Mouse (Mus musculus): ENCODE data around the gene Ms4a13. TPM values are rescaled to one million over a fixed set of nuclear protein-coding genes. Genes with fewer than 3 reads are reported as not detected.
A peak's percentile ranks its signal among the peaks of the same experiment; 100 is the strongest.
"Not testable (repeated sequence)": the region's sequence is repeated elsewhere in the genome, so short reads cannot be mapped to it uniquely, and the experiment has no call there.

The Ms4a13 gene
- not detected for polyA plus RNA-seq (2017; shearing (Covaris generic))

DNA sequence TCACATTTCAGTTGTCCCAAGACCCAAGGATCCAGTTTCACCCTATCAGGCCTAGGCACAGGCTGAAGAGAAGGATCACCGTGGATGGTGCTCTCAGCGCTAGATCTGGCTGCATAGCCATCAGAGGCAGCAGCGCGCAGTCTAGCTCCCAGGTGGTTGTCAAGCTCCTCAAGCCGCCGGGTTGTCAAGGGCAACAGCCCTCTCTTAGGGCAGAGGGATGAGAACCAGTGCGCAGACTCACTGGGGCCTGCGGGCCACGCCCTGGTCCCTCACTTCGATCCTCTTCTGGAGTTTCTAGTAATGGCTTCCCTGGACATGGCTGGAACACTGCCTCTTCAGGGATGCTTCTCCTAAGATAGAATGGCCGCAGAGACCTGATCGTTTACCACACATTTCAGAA lies at the start of gene Ms4a13:
Gene Ms4a13, minus strand, starts transcription at position 192 of the 400 bp plus-strand sequence.
- no peak for ATAC-seq

GRCm38 (mm10) chr19:11244230-11244629 lies 47.7 kb upstream of the Ms4a13 start:
- ATAC-seq, result no peak

DNA sequence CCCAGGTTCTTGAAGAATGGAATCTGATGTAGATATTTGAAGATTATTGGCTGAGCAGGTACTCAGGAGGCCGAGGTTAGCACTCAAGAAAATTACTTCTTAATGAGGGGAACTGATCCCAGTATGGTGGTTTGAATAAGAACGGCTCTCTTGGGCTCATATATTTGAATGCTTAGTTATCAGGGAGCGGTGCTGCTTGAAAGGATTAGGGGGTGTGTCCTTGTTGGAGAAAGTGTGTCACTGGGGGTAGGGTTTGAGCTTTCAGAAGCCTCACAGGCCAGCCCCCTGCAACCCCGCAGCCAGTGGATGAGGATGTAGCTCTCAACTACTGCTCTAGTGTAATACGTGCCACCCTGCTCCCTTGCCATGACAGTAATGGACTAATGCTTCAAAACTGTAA lies 46.0 kb upstream of the Ms4a13 start:
- ATAC-seq, result no peak

DNA sequence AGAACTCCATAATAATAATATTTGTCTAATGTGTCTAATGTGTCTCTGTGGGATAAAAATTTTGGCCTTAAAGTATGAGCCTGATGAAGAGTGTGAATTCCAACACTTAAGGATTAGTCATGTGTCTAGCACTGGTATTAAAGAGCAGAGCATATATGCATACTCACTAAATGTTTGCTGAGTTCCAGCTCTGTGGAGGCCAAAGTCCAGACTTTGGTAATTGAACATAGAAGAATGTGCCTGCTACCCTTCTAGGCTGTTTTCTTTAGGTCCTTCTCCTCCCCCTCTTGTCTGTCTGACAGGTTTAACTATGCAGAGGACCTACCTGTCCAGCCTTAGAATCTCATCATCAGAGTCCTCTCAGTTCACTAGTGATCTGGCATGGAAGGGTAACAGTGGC lies 39.3 kb upstream of the Ms4a13 start:
- ATAC-seq, result no peak

DNA sequence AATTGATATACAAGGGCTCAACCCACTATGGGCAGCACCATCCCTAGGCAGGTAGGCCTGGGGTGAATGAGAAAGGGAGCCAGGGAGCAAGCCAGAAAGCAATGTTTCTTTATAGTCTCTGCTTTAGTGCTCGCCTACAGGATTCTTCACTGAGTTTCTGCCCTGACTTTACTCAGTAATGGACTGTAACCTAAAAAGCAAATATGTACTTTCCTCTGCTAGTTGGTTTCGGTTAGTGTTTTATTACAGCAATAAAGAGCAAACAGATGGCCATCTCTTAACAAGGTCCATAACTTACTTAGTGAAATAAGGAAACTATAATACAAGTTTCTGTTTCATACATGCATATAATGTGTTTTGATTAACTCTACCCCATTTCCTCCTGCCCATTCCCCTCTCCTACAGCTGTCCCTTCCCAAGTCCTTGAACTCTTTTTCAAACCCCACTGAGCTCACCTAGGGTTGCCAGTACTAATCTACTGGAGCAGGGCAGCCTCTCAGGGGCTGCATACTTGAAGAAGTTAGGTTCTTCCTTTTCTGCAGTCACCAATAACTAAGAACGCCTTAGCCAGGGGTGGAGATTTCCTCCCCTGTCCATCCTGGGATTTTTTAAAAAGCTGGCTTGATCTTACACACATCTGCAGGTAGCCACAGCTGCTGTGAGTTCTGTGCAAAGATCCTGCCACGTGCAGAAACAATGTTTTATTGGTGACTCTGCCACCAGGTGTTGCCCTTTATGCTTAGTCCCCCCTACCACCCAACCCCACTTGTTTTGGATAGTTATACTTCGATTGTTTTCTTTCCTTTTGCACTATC lies 38.6 kb upstream of the Ms4a13 start:
- ATAC-seq, result no peak

- no peak for ATAC-seq
Observed at GRCm38 (mm10) chr19:11234244-11234643, 37.7 kb upstream of the Ms4a13 start.

GRCm38 (mm10) chr19:11232348-11232747 lies 35.8 kb upstream of the Ms4a13 start, which contains the start of gene Ms4a12:
Gene Ms4a12 (minus strand): TSS chr19:11232448.
- ATAC-seq, result no peak

DNA sequence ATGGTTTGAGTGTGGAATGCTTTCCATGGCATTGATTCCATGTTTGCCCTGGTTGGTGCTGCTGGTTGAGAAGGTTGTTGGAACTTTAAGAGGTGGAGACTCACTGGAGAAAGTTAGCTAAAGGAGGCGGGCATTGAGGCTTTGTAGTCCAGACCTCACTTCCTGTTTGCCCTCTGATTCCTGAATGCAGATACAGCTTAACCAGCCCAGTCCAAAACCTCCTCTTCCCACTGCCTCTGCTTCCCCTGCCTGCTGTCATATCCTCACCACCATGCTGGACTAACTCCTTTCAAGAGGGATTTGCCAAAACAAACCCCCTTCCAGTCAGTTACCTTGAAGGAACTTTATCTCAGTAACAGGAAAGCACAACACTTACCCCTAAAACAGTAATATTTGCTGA lies 4.0 kb downstream of the Ms4a13 start:
- no peak for ATAC-seq

- ATAC-seq, result no peak
Observed at GRCm38 (mm10) chr19:11184121-11184520, 12.4 kb downstream of the Ms4a13 start.

DNA sequence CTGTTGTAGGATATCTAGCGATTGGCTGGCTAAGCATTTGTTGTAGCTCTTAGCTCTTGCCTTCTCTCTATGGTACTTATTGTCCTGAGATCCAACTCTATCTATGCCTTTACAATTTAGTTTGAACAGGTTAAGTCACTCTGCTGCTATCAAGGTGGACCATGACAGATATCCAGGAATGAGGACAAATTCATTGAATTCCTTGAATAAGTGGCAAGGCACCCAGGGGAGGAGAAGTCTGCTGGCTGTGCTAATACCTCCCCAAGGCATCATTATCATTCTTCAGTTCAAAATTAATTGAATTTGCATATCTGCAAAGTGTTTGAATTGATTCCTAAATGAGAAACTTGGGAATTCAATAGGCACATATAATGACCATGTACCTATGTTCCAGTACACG lies 19.1 kb downstream of the Ms4a13 start:
- ATAC-seq, result no peak

- no peak for ATAC-seq
Observed at GRCm38 (mm10) chr19:11165172-11165571, 31.4 kb downstream of the Ms4a13 start, which contains the start of gene 1700025F22Rik. Gene 1700025F22Rik (minus strand): TSS chr19:11165320.

- ATAC-seq, result not testable (repeated sequence)
Observed at GRCm38 (mm10) chr19:11157890-11158289, 38.6 kb downstream of the Ms4a13 start.

DNA sequence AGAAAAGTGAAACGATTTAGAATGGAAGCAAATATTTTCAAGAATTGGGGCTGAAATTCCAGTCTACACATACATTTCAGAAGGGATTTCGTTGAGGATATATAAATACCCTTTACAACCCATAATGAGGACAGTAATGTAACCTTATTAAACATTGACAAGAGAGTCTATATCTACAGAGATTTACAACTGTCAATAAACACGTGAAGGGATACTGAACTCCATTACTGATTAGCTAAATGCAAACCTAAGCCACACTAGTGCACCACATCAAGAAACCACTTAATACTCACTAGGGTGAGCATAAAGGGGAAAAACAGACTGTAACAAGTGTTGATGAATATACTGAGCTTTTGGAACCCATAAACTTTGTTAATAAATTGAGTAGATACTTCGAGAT lies 61.2 kb downstream of the Ms4a13 start:
- no peak for ATAC-seq

- ATAC-seq, result no peak
Observed at GRCm38 (mm10) chr19:11134852-11135251, 61.7 kb downstream of the Ms4a13 start.

- ATAC-seq, result not testable (repeated sequence)
Observed at GRCm38 (mm10) chr19:11130776-11131175, 65.8 kb downstream of the Ms4a13 start, which contains the start of gene 1700017D01Rik. Gene 1700017D01Rik (minus strand): TSS chr19:11130876.

DNA sequence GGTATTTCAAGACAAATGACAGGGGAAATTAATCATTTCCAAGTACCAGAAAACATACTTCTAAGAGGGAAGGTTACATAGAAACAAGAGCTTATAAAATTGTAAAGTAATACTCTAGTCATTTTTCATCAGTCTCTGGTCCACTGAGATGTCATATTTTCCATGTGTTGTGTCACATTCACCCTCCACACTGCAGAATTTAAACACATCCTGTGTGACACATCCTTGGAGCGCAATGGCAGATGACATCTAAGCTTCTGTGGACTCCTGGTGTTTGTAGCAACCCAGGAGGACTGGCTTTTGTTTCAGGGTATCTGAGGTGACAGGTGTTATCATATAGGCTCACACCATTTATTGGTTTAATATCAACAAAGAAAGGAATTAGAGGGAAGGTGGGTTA lies 66.8 kb downstream of the Ms4a13 start:
- ATAC-seq, result no peak

- ATAC-seq, result peak; percentile 95
Observed at GRCm38 (mm10) chr19:11121016-11121420, 75.5 kb downstream of the Ms4a13 start.

Other genes with a start within 250 kb of the Ms4a13 start
- 10 to 100 TPM in 1 of 2 experiments, 1 to 10 TPM in 1; 7.9 to 11.1 TPM for gene Ccdc86, start 247.5 kb downstream of the Ms4a13 start, polyA plus RNA-seq (2017; shearing (Covaris generic))
- gene Ms4a10, start 222.1 kb downstream of the Ms4a13 start, polyA plus RNA-seq (2017; shearing (Covaris generic)), result not detected
- under 1 TPM in 1 of 2 experiments, not detected in 1; 0.20 TPM for gene Ms4a15, start 203.5 kb downstream of the Ms4a13 start, polyA plus RNA-seq (2017; shearing (Covaris generic))
- not detected for gene Ms4a18, start 178.7 kb downstream of the Ms4a13 start, polyA plus RNA-seq (2017; shearing (Covaris generic))
- not detected for gene Ms4a8a, start 115.6 kb downstream of the Ms4a13 start, polyA plus RNA-seq (2017; shearing (Covaris generic))
- gene 1700017D01Rik, start 65.9 kb downstream of the Ms4a13 start, polyA plus RNA-seq (2017; shearing (Covaris generic)), result not detected
- not detected for gene 1700025F22Rik, start 31.4 kb downstream of the Ms4a13 start, polyA plus RNA-seq (2017; shearing (Covaris generic))
- gene Ms4a12, start 35.7 kb upstream of the Ms4a13 start, polyA plus RNA-seq (2017; shearing (Covaris generic)), result not detected
- gene Ms4a1, start 69.5 kb upstream of the Ms4a13 start, polyA plus RNA-seq (2017; shearing (Covaris generic)), result 10 to 100 TPM in 1 of 2 experiments, under 1 TPM in 1; 0.89 to 16.6 TPM
- gene Ms4a5, start 87.1 kb upstream of the Ms4a13 start, polyA plus RNA-seq (2017; shearing (Covaris generic)), result not detected
- gene Ms4a14, start 117.7 kb upstream of the Ms4a13 start, polyA plus RNA-seq (2017; shearing (Covaris generic)), result not detected
- not detected for gene Ms4a7, start 139.4 kb upstream of the Ms4a13 start, polyA plus RNA-seq (2017; shearing (Covaris generic))
- 1 to 10 TPM in 1 of 2 experiments, not detected in 1; 1.3 TPM for gene Ms4a4a, start 178.8 kb upstream of the Ms4a13 start, polyA plus RNA-seq (2017; shearing (Covaris generic))
- 10 to 100 TPM; 51.6 to 56.7 TPM for gene Ms4a4c, start 208.0 kb upstream of the Ms4a13 start, polyA plus RNA-seq (2017; shearing (Covaris generic))
- gene Ms4a4b, start 246.8 kb upstream of the Ms4a13 start, polyA plus RNA-seq (2017; shearing (Covaris generic)), result 1,000 to 10,000 TPM; 2,094 to 2,461 TPM